Mouse (Mus musculus): ENCODE measurements around the gene Sec1.

Sec1 gene

DNA sequence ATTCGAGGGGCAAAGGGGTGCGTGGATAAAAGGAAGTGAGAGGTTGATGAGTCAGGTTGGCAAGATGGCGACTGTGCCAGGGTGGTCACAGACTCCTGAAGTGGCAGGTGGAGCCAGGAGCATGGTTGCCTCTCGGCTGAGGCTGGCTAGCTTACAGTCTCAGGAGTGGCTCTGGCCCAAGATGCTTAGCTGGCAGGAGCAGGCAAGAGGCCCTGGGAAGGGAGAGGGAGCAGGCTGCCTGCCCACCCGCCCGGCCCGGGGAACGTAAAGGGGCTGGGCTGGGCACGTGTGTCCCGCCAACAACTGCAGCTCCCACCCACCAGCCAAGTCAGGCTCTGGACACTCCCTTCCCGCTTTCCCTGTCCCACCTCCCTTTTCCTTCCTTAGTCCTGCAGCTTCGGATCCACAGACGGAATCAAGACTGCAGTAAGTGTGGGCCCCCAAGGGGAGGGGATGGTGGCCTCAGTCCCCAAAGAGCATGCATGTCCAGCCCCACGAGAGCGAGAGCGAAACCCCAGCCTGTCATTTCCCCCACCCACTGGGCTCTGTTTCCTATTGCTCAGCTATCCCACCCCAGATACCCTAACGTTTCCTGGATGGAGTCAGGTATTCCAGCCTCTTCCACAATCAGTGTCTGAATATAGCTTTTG is 52.7 kb downstream of the Sec1 start:
- no peak for DNase-seq (ENCODE audit: extremely low spot score, low read depth, low spot score)

DNA sequence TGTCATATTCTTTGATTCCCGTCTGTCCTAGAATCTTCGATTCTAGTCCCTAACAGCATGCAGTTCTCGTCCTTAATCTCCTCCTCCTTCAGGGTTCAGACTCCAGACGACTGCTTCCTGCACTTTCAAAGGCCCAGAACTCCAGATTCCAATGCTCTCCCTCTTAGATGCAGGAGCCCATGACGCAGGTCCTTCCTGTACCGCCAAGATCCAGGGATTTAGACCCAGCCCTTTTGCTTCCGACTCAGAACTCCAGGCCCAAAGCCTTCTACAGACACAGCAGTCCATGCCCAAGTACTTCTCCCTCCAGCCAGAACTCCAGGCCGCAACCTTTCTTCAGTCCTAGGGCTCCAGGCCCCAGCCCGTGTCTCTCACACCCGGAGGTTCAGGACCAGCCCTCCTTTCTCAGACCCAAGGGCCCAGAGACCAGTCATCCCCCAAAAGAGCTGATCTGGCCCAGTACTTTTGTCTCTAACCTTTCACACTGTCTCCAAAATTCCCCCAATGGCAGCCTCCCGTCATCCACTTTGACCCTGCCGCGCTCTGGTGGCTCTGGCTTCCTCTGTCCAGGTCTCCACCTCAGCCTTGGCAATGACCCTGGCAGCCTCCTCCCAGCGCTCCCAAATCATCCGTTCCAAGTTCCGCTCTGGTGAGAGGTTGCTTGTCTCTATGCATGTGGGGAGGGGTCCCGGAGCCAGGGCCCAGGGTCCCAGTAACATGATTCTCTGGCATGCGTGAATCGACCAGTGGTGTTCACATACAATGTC is 53.8 kb downstream of the Sec1 start:
- no peak for DNase-seq (ENCODE audit: extremely low spot score, low read depth, low spot score)

DNA sequence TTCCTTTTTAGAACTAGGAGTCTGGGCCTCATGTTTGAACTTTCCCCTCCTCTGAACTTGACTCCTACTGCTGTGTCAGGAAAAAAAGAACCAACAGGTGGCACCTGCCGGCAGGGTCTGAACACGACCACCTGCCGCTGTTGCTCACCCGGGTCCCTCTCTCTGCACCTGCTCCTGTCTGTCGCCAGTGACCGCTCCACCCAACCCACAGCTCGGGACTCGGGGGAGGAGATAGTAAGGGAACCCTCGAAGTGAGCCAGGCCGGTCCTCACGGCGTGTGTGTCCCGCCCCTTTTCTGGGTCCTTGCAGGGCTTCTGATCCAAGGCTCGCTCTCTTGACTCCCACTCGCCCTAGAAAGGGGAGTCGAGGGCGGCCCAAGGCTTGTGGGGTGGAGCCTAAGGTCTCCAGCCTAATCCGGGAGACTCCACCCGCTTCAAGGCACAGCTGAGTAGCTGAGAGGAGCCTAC is 54.6 kb downstream of the Sec1 start, which contains the start of gene Mamstr:
Gene Mamstr, plus strand, starts transcription at position 417 of the 467 bp plus-strand sequence.
- DNase-seq (ENCODE audit: extremely low spot score, low read depth, low spot score): no peak

DNA sequence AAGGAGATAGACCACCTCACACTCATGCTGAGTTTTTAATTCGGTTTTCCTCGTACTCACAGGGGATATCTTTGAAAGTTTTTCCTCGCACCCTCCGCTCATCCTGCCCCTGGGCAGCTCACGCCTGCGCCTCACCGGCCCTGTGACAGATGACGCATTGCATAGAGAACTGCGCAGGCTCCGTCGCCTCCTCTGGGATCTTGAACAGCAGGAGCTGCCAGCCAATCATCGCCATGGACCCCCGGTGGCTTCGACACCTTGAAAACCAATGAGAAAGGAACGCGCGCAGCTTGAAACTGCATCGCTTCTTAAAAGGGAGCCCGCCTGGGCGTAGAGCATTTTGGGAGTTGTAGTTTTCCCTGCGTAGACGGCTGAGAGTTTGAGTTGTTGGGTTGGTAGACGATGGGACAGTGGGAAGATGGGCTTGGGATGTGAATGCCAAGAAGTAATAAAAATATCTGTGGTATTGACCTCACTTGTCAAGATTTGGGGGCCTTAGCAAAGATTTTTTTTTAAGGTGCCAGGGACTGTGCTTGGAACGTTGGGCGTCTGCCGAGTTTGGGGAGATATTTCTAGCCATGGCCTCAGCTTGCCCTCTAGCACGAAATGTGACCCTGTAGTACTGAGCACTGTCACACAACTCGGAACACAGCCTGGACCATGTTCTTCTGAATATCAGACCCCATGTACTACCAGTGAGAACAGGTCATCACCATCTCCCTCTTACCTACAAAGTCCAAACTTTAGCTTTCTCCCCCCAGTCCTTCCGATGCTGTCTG is 55.4 kb downstream of the Sec1 start:
- peak; percentile 95 for DNase-seq (ENCODE audit: extremely low spot score, low read depth, low spot score)

DNA sequence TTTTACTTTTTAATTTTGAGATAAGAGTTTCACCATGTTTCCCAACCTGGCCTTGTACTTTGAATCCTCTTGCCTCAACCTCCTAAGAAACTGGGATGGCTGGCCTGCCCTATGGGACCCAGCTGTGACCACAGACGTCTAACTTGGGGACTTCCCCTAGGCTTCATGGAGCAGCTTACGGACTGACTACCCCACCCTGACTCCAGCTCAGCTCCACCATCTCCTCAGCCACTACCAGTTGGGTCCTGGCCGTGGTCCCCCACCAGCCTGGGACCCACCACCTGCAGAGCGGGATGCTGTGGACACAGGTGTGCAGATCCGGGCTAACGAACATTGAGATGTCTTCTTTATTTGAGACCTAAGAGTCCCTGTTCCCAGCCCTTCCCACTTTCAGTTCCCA is 56.5 kb downstream of the Sec1 start:
- no peak for DNase-seq (ENCODE audit: extremely low spot score, low read depth, low spot score)

DNA sequence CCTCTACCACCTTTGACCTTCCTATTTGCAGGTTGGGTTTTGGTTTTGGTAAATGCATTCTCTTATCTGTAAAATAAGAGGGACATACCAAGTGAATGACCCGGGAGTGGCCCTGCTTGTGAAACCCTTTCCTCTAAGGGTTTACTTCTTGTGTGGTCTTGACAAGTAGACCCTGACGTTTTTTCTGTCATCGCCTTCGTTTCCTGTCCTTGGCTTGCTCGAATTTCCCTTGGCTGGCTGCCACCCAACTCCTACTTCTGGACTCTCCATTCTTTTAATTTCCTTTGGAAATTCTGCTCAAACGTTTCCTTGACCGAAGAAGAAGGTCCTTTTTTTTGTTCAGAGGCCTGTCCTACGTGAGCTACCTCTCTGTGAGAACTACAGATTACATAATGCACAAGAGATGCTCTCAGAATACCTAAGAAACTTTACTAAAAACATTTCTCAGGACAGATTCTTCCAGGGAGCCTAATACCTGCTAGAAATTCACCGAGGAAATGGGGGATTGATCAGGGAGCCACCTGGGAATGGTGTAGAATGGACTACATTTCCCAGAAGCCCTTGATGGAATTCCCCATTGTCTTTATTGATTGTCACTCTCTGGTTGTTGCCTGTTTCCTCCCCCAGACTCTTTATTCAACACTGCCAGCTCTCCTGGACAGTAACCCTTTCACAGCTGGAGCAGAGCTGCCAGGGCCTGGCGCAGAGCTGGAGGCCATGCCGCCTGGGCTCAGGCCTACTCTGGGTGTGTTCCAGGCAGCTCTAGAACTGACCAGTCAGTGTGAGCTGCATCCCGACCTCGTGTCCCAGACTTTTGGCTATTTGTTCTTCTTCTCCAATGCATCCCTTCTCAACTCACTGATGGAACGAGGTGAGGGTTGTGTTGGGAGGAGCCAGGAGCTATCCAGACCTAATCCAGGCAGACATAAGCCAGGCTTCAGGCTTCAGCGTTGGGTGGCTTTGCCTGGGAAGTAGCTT is 58.2 kb downstream of the Sec1 start:
- DNase-seq (ENCODE audit: extremely low spot score, low read depth, low spot score): no peak

DNA sequence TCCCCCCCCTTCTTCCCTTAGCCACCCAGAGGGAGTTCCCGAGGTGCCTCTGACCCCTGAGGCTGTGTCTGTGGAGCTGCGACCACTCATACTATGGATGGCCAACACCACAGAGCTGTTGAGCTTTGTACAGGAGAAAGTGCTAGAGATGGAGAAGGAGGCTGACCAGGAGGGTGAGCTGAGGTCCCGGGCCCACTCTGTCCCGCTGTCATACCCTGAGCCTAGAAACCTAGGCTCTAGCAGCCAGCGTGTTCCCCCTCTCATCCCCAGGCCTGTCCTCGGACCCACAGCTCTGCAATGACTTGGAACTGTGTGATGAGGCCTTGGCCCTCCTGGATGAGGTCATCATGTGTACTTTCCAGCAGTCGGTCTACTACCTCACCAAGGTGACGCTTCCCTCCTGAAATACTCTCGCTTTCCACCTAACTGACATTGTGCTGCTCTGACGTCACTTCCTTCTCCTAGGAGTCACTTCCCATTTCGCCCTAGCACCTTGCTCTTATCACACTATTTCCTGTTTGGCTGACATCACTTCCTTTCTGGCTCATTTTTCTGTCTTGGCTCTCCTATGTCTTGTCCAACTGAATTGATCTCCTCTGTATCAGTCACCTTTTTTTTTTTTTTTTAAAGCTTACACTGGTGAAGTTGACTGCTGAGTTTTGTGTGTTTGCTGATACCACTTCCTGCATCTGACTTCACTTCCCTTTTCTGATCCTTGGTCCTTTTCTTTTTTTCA is 59.1 kb downstream of the Sec1 start:
- no peak for DNase-seq (ENCODE audit: extremely low spot score, low read depth, low spot score)

DNA sequence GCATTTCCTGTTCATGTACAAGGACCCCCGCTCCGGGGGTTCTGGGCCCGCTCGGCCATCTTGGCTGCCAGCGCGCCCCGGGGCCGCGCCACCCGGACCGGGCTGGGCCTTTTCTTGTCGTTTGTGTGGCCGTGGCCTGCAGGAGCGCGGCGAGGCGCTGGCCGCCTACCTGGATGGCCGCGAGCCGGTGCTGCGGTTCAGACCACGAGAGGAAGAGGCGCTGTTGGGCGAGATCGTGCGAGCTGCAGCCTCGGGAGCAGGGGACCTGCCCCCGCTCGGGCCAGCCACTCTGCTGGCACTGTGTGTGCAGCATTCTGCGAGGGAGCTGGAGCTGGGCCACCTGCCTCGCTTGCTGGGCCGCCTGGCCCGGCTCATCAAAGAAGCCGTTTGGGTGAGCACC is 61.7 kb downstream of the Sec1 start:
- no peak for DNase-seq (ENCODE audit: extremely low spot score, low read depth, low spot score)

DNA sequence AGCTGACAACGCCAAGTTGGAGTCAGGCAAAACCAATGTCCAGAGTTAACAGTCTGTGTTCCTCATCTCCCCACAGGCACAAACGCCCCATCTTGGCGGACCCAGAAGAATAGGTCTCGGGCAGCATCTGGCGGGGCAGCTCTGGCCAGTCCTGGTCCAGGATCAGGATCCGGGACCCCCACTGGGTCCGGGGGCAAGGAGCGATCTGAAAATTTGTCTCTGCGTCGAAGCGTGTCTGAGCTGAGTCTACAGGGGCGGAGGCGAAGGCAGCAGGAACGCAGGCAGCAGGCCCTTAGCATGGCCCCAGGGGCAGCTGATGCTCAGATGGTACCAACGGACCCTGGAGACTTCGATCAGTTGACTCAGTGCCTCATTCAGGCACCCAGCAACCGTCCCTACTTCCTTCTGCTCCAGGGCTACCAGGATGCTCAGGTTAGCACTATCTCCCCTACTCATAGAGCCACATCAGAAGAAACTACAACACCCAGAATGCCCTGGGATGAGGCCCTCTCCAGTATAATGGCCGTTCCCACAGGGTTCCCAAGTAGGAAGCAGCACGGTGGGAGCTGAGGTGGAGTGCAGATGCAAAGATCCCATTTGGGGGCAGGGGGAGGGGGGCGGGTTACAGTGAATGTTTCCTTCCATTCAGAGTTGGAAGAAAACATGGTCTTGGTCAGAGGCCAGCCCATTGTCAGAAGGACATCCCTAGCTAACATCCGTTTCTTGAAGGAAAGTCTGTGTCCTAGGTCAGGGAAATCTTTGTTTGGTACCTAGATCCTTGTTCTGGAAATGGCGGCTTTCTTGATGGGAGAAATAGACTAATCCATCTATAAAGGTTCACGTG is 63.9 kb downstream of the Sec1 start:
- DNase-seq (ENCODE audit: extremely low spot score, low read depth, low spot score): no peak

DNA sequence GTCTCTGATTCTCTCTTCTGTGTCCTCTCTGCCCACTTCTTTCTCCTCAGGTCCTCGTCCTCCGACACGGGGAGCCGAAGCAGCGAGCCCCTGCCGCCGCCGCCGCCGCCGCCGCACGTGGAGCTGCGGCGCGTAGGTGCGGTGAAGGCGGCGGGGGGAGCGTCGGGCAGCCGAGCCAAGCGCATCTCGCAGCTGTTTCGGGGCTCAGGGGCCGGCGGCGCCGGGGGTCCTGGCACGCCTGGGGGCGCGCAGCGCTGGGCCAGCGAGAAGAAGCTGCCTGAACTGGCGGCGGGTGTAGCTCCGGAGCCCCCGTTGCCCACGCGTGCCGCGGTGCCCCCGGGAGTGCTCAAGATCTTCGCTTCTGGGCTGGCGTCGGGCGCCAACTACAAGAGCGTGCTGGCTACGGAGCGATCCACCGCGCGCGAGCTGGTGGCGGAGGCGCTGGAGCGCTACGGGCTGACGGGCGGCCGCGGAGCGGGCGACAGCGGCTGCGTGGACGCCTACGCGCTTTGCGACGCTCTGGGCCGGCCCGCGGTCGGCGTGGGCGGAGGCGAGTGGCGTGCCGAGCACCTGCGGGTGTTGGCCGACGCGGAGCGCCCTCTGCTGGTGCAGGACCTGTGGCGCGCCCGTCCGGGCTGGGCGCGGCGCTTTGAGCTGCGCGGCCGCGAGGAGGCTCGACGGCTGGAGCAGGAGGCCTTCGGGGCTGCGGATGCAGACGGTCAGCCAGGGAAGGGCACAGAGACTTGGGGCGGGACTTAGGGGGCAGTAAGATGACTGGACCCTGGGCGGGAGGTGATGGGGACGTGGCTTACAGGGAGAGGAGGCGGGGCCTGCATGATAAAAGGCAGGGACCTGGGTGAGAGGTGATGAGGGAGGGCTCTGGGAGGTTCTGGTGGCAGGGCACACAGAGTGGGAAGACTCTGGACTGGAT is 65.6 kb downstream of the Sec1 start:
- DNase-seq (ENCODE audit: extremely low spot score, low read depth, low spot score): peak; percentile 42
